Mouse (Mus musculus) liver, adult 2 months (tissue): ENCODE measurements around the gene Strip2. TPM values are rescaled to one million over a fixed set of nuclear protein-coding genes. Genes with fewer than 3 reads are reported as not detected.

ENCODE experiments used
- DNase-seq: peaks from one replicate; pipeline ENCODE4 v3.0.0-alpha.2; 2011; ENCODE audit warnings: low read depth, low spot score; ENCODE audit errors: extremely low read depth
- H3K27ac ChIP-seq: fragments of 200-500 bp; replicated peaks from 2 replicates; pipeline ENCODE4 v1.5.1; 2012; ENCODE audit warnings: low read depth, mild to moderate bottlenecking, control low read depth, inconsistent platforms, low read length; ENCODE audit not compliant: insufficient read depth
- H3K27me3 ChIP-seq: fragments of 200-500 bp; 2 replicates; pipeline ENCODE4 v1.6.1; 2012; ENCODE audit warnings: mild to moderate bottlenecking, moderate library complexity, low read length, inconsistent platforms; ENCODE audit not compliant: control insufficient read depth, insufficient read depth
- H3K36me3 ChIP-seq: fragments of 200-500 bp; 2 replicates; pipeline ENCODE4 v1.6.1; 2012; ENCODE audit warnings: low read length, inconsistent platforms; ENCODE audit not compliant: control insufficient read depth, insufficient read depth
- H3K4me1 ChIP-seq: fragments of 200-500 bp; 2 replicates; pipeline ENCODE4 v1.6.1; 2011; ENCODE audit warnings: low read length; ENCODE audit not compliant: control insufficient read depth, insufficient read depth
- H3K4me3 ChIP-seq: fragments of 200-500 bp; 2 replicates; pipeline ENCODE4 v1.5.1; 2011; ENCODE audit warnings: low read depth, mild to moderate bottlenecking, control low read depth, low read length, moderate library complexity; ENCODE audit not compliant: insufficient read depth
- H3K79me2 ChIP-seq: fragments of 200-500 bp; 2 replicates; pipeline ENCODE4 v1.6.1; 2012; ENCODE audit warnings: inconsistent platforms, mild to moderate bottlenecking, low read length, moderate library complexity; ENCODE audit not compliant: control insufficient read depth, insufficient read depth
- H3K9ac ChIP-seq: fragments of 200-500 bp; 2 replicates; pipeline ENCODE4 v1.6.1; 2012; ENCODE audit warnings: low read depth, mild to moderate bottlenecking, control low read depth, inconsistent platforms, low read length
- CTCF ChIP-seq: fragments of 200-500 bp; IDR thresholded peaks from 2 replicates; pipeline ENCODE4 v1.5.1; 2011; ENCODE audit warnings: low read depth, low read length, control low read depth
- POLR2A ChIP-seq: fragments of 200-500 bp; IDR thresholded peaks from 2 replicates; pipeline ENCODE4 v1.6.1; 2011; ENCODE audit warnings: low read length, control low read depth; ENCODE audit not compliant: insufficient read depth; ENCODE audit errors: extremely low read depth
- WGBS: fragments of 180-500 bp; shearing (Covaris S2); methylation state at CpG from one replicate; pipeline ENCODE4 v1.1.7; 2018; 5-methylcytosine and 5-hydroxymethylcytosine counted together
- polyA plus RNA-seq: library from polyadenylated mRNA; depleted of rRNA; stranded (reverse); fragments of >200 nt; gene quantifications from 2 replicates; pipeline ENCODE4 v1.2.3, GENCODE M21; 2012
- total RNA-seq: library from RNA; depleted of rRNA; stranded (reverse); fragments of >200 nt; gene quantifications from 2 replicates; pipeline ENCODE4 v1.2.3, GENCODE M21; 2014

Gene Strip2
- total and polyA plus RNA-seq, 2 experiments: 0.02 to 0.18 TPM

DNA sequence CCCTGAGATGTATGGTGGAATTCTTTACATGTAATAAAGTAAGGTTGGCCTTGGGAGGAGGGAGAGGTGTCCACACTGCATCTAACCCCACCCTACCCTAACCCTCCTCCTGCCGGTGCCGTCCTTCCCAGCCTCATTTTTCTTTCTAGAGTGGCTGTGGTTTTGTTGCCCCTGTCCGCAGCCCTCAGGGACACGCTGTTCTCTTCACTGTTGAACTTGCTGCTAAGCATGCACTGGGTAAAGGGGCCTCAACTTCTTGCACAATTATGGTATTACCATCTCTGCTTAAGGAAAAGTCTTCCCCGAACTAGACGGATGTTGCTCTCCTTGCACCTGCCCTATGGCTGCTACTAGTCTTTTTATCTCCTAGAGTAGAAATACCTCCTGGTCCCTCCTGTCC is 69.2 kb downstream of the Strip2 start:
- TF ChIP-seq POLR2A: no peak
- TF ChIP-seq CTCF: no peak
- Histone ChIP-seq H3K4me3 (no peak overlapping the region), H3K79me2 (no peaks in the 10 kb centered on the region), H3K27ac (no peak overlapping the region), H3K27me3 (no peaks in the 10 kb centered on the region), H3K36me3 (no peaks in the 10 kb centered on the region), H3K9ac (no peak overlapping the region), H3K4me1 (no peaks in the 10 kb centered on the region)
- 60% methylated on average over 6 of the region's 6 CpGs for WGBS
- DNase-seq: no peak

- Histone ChIP-seq H3K9ac (no peak overlapping the region), H3K36me3 (no peaks in the 10 kb centered on the region), H3K27ac (no peak overlapping the region), H3K79me2 (no peaks in the 10 kb centered on the region), H3K4me3 (no peak overlapping the region), H3K27me3 (no peaks in the 10 kb centered on the region), H3K4me1 (no peaks in the 10 kb centered on the region)
- TF ChIP-seq POLR2A (no peak), CTCF (no peak)
- DNase-seq: no peak
- 72% methylated on average over 3 of the region's 3 CpGs for WGBS
These were observed 70.4 kb downstream of the Strip2 start for GRCm38 (mm10) chr6:29987246-29987645.

GRCm38 (mm10) chr6:29998140-29998539 is 81.3 kb downstream of the Strip2 start:
- TF ChIP-seq CTCF (no peak), POLR2A (no peak)
- H3K9ac ChIP-seq: no peak overlapping the region
- no peaks in the 10 kb centered on the region for H3K4me1 ChIP-seq
- H3K79me2 ChIP-seq: no peaks in the 10 kb centered on the region
- 81% methylated on average over 9 of the region's 9 CpGs for WGBS
- DNase-seq: no peak
- no peaks in the 10 kb centered on the region for H3K36me3 ChIP-seq
- H3K4me3 ChIP-seq: no peak overlapping the region
- no peak overlapping the region for H3K27ac ChIP-seq
- no peaks in the 10 kb centered on the region for H3K27me3 ChIP-seq

DNA sequence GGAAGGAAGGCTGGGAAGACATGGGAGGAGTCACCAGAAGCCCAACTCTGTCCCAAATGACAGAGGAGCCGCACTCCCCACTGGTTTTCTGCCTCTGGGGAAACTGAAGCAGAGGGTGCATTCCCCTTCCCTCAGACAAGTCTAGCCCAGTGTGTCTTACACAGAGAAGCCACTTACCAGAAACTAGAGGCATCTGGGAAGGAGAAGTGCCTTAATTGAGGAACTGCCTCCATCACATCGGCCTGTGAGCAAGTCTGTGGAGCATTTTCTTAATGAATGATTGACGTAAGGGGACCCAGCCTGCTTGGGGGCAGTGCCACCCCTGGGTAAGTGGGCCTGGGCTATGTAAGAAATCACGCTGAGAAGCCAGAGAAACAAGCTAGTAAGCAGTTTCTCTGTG is 82.0 kb downstream of the Strip2 start:
- Histone ChIP-seq H3K79me2 (no peaks in the 10 kb centered on the region), H3K36me3 (no peaks in the 10 kb centered on the region), H3K9ac (no peak overlapping the region), H3K4me3 (no peak overlapping the region), H3K4me1 (no peaks in the 10 kb centered on the region), H3K27me3 (no peaks in the 10 kb centered on the region), H3K27ac (no peak overlapping the region)
- TF ChIP-seq CTCF (no peak), POLR2A (no peak)
- WGBS: 81% methylated on average over 4 of the region's 4 CpGs
- DNase-seq: no peak

- Histone ChIP-seq H3K36me3 (no peaks in the 10 kb centered on the region), H3K27me3 (no peaks in the 10 kb centered on the region), H3K79me2 (no peaks in the 10 kb centered on the region), H3K4me1 (no peaks in the 10 kb centered on the region), H3K9ac (no peak overlapping the region), H3K27ac (no peak overlapping the region), H3K4me3 (no peak overlapping the region)
- TF ChIP-seq CTCF (no peak), POLR2A (no peak)
- DNase-seq: no peak
- 79% methylated on average over 9 of the region's 9 CpGs for WGBS
These were observed 85.8 kb downstream of the Strip2 start for GRCm38 (mm10) chr6:30002628-30003027.

GRCm38 (mm10) chr6:30005851-30006250 is 89.0 kb downstream of the Strip2 start:
- H3K4me3 ChIP-seq: no peak overlapping the region
- no peaks in the 10 kb centered on the region for H3K36me3 ChIP-seq
- H3K9ac ChIP-seq: no peak overlapping the region
- DNase-seq: no peak
- no peaks in the 10 kb centered on the region for H3K4me1 ChIP-seq
- no peak overlapping the region for H3K27ac ChIP-seq
- 100% methylated on average over 1 of the region's 1 CpGs for WGBS
- no peaks in the 10 kb centered on the region for H3K79me2 ChIP-seq
- TF ChIP-seq CTCF: no peak
- TF ChIP-seq POLR2A: no peak
- H3K27me3 ChIP-seq: no peaks in the 10 kb centered on the region
